18 mouse cellular contexts compared by ENCODE assay signal in the genomic region with DNA sequence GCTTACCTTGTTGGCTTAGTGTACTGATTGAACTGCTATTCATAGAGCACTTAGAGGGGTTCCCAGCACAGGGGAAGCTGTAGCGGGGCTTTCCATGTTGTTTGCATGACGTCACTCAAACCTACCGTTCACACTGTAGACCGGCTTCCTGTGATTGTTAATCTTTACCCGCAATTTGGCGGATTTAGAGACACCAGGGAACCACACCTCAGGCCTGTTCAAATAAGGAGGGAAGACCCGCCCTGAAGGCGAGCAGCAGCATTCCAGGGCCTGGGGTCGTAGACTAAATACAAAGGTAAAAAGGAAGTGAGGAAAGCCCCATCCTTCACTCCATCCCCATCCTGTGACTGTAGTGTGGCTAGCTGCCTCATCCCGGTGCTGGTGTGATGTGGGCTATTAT. TPM values are rescaled to one million over a fixed set of nuclear protein-coding genes. Genes with fewer than 3 reads are reported as not detected.
A peak's percentile ranks its signal among the peaks of the same experiment; 100 is the strongest.
DNase-seq lines count a peak whose midpoint lies in the region; ATAC-seq lines count a peak whose summit lies in the region.
"Had no signal": no experiment of that assay in that cellular context is flagged by ENCODE, and none has a peak within 500 bp of the region (broad histone marks: within the 10 kb centered on the region; RNA-seq: fewer than 3 reads in every experiment).

No protein-coding gene starts in this region.

- 57% methylated on average over 10 of the region's 10 CpGs for WGBS in heart, embryonic 12.5 days
- 56% methylated on average over 10 of the region's 10 CpGs for WGBS in intestine, embryonic 14.5 days

- H3K36me3 ChIP-seq in heart, embryonic 12.5 days, result no peaks in the 10 kb centered on the region
- H3K36me3 ChIP-seq in intestine, embryonic 14.5 days (ENCODE audit: control insufficient read depth, insufficient read depth, low read length), result no peaks in the 10 kb centered on the region
- H3K36me3 ChIP-seq: embryonic facial prominence, embryonic 13.5 days; heart, embryonic 13.5 days; hindbrain, embryonic 10.5 days; liver, embryonic 13.5 days; midbrain, embryonic 12.5 days had no signal

- H3K27ac ChIP-seq in heart, embryonic 12.5 days (ENCODE audit: poor library complexity, severe bottlenecking), result no peak overlapping the region
- H3K27ac ChIP-seq in intestine, embryonic 14.5 days (ENCODE audit: low read depth), result peak overlapping the region; percentile 34; the same call in 1 of the 2 replicates
- H3K27ac ChIP-seq: embryonic facial prominence, embryonic 13.5 days; hindbrain, embryonic 10.5 days; liver, embryonic 13.5 days; midbrain, embryonic 12.5 days had no signal

- ATAC-seq in heart, embryonic 12.5 days (ENCODE audit: insufficient number of reproducible peaks, low FRiP score), result no peak
- peak; percentile 86 for ATAC-seq in CD4-positive, CD25-positive, alpha-beta regulatory T cell, adult 4 months
- peak; percentile 67 for ATAC-seq in intestine, embryonic 14.5 days (replicated peaks; ENCODE audit: low FRiP score, low TSS enrichment, low read depth)
- ATAC-seq in neutrophil, adult 5-6 weeks (ENCODE audit: extremely low read depth, insufficient number of reproducible peaks, low FRiP score, poor library complexity, severe bottlenecking), result peak; percentile 55; the same call in 1 of the 2 replicates

- no peak overlapping the region for H3K4me2 ChIP-seq in heart, embryonic 12.5 days
- no peak overlapping the region for H3K4me2 ChIP-seq in intestine, embryonic 14.5 days (ENCODE audit: low read length)
- H3K4me2 ChIP-seq: embryonic facial prominence, embryonic 13.5 days; heart, embryonic 13.5 days; liver, embryonic 13.5 days; midbrain, embryonic 12.5 days had no signal

- DNase-seq in heart, adult 11 months, result peak; percentile 87
- DNase-seq in intestine, embryonic 14.5 days (ENCODE audit: low spot score), result no peak
- no peak for DNase-seq in testis, postnatal 10 days (ENCODE audit: low spot score)
- DNase-seq in Muller cell, postnatal 12 days (ENCODE audit: inconsistent ontology term), result no peak
- no peak for DNase-seq in kidney, postnatal 10 days
- DNase-seq: gastrocnemius, postnatal 14 days; left cerebral cortex, postnatal 4 days; liver, embryonic 13.5 days; right cerebral cortex, postnatal 14 days; thymus, adult 2 months had no signal

- H3K9me3 ChIP-seq in heart, embryonic 12.5 days (replicated peaks), result no peaks in the 10 kb centered on the region
- H3K9me3 ChIP-seq in intestine, embryonic 14.5 days (ENCODE audit: control insufficient read depth, low read length), result no peaks in the 10 kb centered on the region
- H3K9me3 ChIP-seq: embryonic facial prominence, embryonic 13.5 days; hindbrain, embryonic 10.5 days; liver, embryonic 13.5 days; midbrain, embryonic 12.5 days had no signal

- no peak overlapping the region for H3K4me3 ChIP-seq in heart, embryonic 12.5 days
- no peak overlapping the region for H3K4me3 ChIP-seq in intestine, embryonic 14.5 days (ENCODE audit: low read depth, low read length)
- H3K4me3 ChIP-seq: embryonic facial prominence, embryonic 13.5 days; heart, embryonic 13.5 days; hindbrain, embryonic 10.5 days; liver, embryonic 13.5 days; midbrain, embryonic 12.5 days had no signal

- no peak overlapping the region for H3K9ac ChIP-seq in heart, embryonic 12.5 days
- no peak overlapping the region for H3K9ac ChIP-seq in intestine, embryonic 14.5 days (ENCODE audit: low read length)
- H3K9ac ChIP-seq: embryonic facial prominence, embryonic 13.5 days; heart, embryonic 13.5 days; liver, embryonic 13.5 days; midbrain, embryonic 12.5 days had no signal

- no peaks in the 10 kb centered on the region for H3K27me3 ChIP-seq in heart, embryonic 12.5 days (replicated peaks)
- no peaks in the 10 kb centered on the region for H3K27me3 ChIP-seq in intestine, embryonic 14.5 days (replicated peaks; ENCODE audit: control insufficient read depth, insufficient read depth, low read length)
- H3K27me3 ChIP-seq: embryonic facial prominence, embryonic 13.5 days; heart, embryonic 13.5 days; liver, embryonic 13.5 days; midbrain, embryonic 12.5 days had no signal

- peaks cover 16% of the 10 kb centered on the region for H3K4me1 ChIP-seq in heart, embryonic 12.5 days (replicated peaks)
- H3K4me1 ChIP-seq in intestine, embryonic 14.5 days (replicated peaks; ENCODE audit: control insufficient read depth, insufficient read depth, low read length), result peaks cover 10% of the 10 kb centered on the region; the same call in 1 of the 2 replicates
- H3K4me1 ChIP-seq: embryonic facial prominence, embryonic 13.5 days; midbrain, embryonic 12.5 days had no signal

RNA-seq across cellular contexts. Expression of gene Gm11213, which starts 9.8 kb away (rescaled TPM):
- polyA plus RNA-seq in heart, embryonic 12.5 days (2016; fragmentation: Nextera tagmentation; extraction: Ambion mirVana), result not detected in 2 replicates
- not detected for polyA plus RNA-seq in CD4-positive, CD25-positive, alpha-beta regulatory T cell, adult 4 months (2017; shearing (Covaris generic))
- polyA plus RNA-seq in intestine, embryonic 14.5 days (2014; fragmentation: Nextera tagmentation; extraction: Ambion mirVana), result not detected in 2 replicates
- not detected in 2 replicates for total RNA-seq in neutrophil, adult 5-6 weeks (2017)
- total RNA-seq: gastrocnemius, postnatal 14 days; left cerebral cortex, postnatal 4 days had no signal
- polyA plus RNA-seq: embryonic facial prominence, embryonic 13.5 days; heart, embryonic 13.5 days; hindbrain, embryonic 10.5 days; kidney, adult 2 months; liver, embryonic 13.5 days; midbrain, embryonic 12.5 days; thymus, adult 2 months had no signal

RNA-seq across cellular contexts. Expression of gene Tex48, which starts 27.0 kb away (rescaled TPM):
- polyA plus RNA-seq in heart, embryonic 12.5 days (2016; fragmentation: Nextera tagmentation; extraction: Ambion mirVana), result not detected in 2 replicates
- polyA plus RNA-seq in CD4-positive, CD25-positive, alpha-beta regulatory T cell, adult 4 months (2017; shearing (Covaris generic)), result not detected
- polyA plus RNA-seq in intestine, embryonic 14.5 days (2014; fragmentation: Nextera tagmentation; extraction: Ambion mirVana), result not detected in 2 replicates
- total RNA-seq in neutrophil, adult 5-6 weeks (2017), result not detected in 2 replicates
- total RNA-seq: gastrocnemius, postnatal 14 days; left cerebral cortex, postnatal 4 days had no signal
- polyA plus RNA-seq: embryonic facial prominence, embryonic 13.5 days; heart, embryonic 13.5 days; hindbrain, embryonic 10.5 days; kidney, adult 2 months; liver, embryonic 13.5 days; midbrain, embryonic 12.5 days had no signal

RNA-seq across cellular contexts. Expression of gene Tmem268, which starts 36.7 kb away (rescaled TPM):
- polyA plus RNA-seq in heart, embryonic 12.5 days (2016; fragmentation: Nextera tagmentation; extraction: Ambion mirVana), result 5.3 and 5.6 TPM in 2 replicates
- 10 to 100 TPM; 20.8 to 32.9 TPM for polyA plus RNA-seq in CD4-positive, CD25-positive, alpha-beta regulatory T cell, adult 4 months (2017; shearing (Covaris generic))
- 11.3 and 11.9 TPM in 2 replicates for polyA plus RNA-seq in intestine, embryonic 14.5 days (2014; fragmentation: Nextera tagmentation; extraction: Ambion mirVana)
- total RNA-seq in neutrophil, adult 5-6 weeks (2017), result 23.6 and 25.5 TPM in 2 replicates

RNA-seq across cellular contexts. Expression of gene Atp6v1g1, which starts 50.7 kb away (rescaled TPM):
- polyA plus RNA-seq in heart, embryonic 12.5 days (2016; fragmentation: Nextera tagmentation; extraction: Ambion mirVana), result 196 and 202 TPM in 2 replicates
- 100 to 1,000 TPM; 198 to 222 TPM for polyA plus RNA-seq in CD4-positive, CD25-positive, alpha-beta regulatory T cell, adult 4 months (2017; shearing (Covaris generic))
- polyA plus RNA-seq in intestine, embryonic 14.5 days (2014; fragmentation: Nextera tagmentation; extraction: Ambion mirVana), result 264 and 277 TPM in 2 replicates
- total RNA-seq in neutrophil, adult 5-6 weeks (2017), result 150 and 174 TPM in 2 replicates
